Mouse (Mus musculus) lung, postnatal 0 days (tissue): ENCODE results near the gene Mtif3.

Source experiments
- CTCF ChIP-seq: IDR thresholded peaks from 2 replicates; pipeline ENCODE4 v1.5.1; 2016; ENCODE audit warnings: antibody characterized with exemption, mild to moderate bottlenecking
- EP300 ChIP-seq: IDR thresholded peaks from 2 replicates; pipeline ENCODE4 v1.6.1; 2016; ENCODE audit warnings: antibody characterized with exemption, mild to moderate bottlenecking, control low read depth

- TF ChIP-seq CTCF = no peak
- TF ChIP-seq EP300 = no peak
Measured at GRCm38 (mm10) chr5:146920314-146921161, 43.1 kb downstream of the Mtif3 start.
